Mouse (Mus musculus) liver, embryonic 16.5 days (tissue): ENCODE measurements around the gene Frmd5. TPM values are rescaled to one million over a fixed set of nuclear protein-coding genes. Genes with fewer than 3 reads are reported as not detected.
"Not testable (repeated sequence)": the region's sequence is repeated elsewhere in the genome, so short reads cannot be mapped to it uniquely, and the experiment has no call there.

ENCODE experiments used
- ATAC-seq: fragments of 200-750 bp; cut with Nextera tagmentation; 2 replicates; pipeline ENCODE4 v1.8.0; 2017; ENCODE audit warnings: low read depth, mild to moderate bottlenecking, moderate number of reproducible peaks, moderate library complexity
- H3K27ac ChIP-seq: fragments of 300-500 bp; sonication (generic); 2 replicates; pipeline ENCODE4 v1.5.1; 2014; ENCODE audit warnings: mild to moderate bottlenecking, low read length
- H3K27me3 ChIP-seq: fragments of 300-500 bp; sonication (generic); 2 replicates; pipeline ENCODE4 v1.6.1; 2014; ENCODE audit warnings: low read depth, low read length, mixed read lengths; ENCODE audit not compliant: control insufficient read depth, insufficient read depth
- H3K36me3 ChIP-seq: fragments of 300-500 bp; sonication (generic); 2 replicates; pipeline ENCODE4 v1.6.1; 2014; ENCODE audit warnings: mild to moderate bottlenecking; ENCODE audit not compliant: control insufficient read depth, insufficient read depth
- H3K4me1 ChIP-seq: fragments of 300-500 bp; sonication (generic); 2 replicates; pipeline ENCODE4 v1.6.1; 2014; ENCODE audit warnings: low read depth, low read length, mixed read lengths; ENCODE audit not compliant: control insufficient read depth
- H3K4me2 ChIP-seq: fragments of 300-500 bp; sonication (generic); 2 replicates; pipeline ENCODE4 v1.6.1; 2014; ENCODE audit warnings: low read depth, low read length, mixed read lengths
- H3K4me3 ChIP-seq: fragments of 300-500 bp; sonication (generic); 2 replicates; pipeline ENCODE4 v1.5.1; 2014; ENCODE audit warnings: low read depth, mild to moderate bottlenecking, low read length
- H3K9ac ChIP-seq: fragments of 300-500 bp; sonication (generic); 2 replicates; pipeline ENCODE4 v1.6.1; 2014; ENCODE audit warnings: low read depth, low read length
- H3K9me3 ChIP-seq: fragments of 300-500 bp; sonication (generic); replicated peaks from 2 replicates; pipeline ENCODE4 v1.6.1; 2016; ENCODE audit warnings: low read length; ENCODE audit not compliant: control insufficient read depth
- WGBS: fragments of 180-500 bp; shearing (Covaris S2); extraction: QIAGEN DNeasy Blood & Tissue Kit; methylation state at CpG from one replicate; pipeline ENCODE4 v1.1.7; 2014; ENCODE audit not compliant: insufficient replicate concordance; 5-methylcytosine and 5-hydroxymethylcytosine counted together
- polyA plus RNA-seq: library from polyadenylated mRNA; unstranded; fragments of >200 nt; fragmentation: Nextera tagmentation; extraction: Ambion mirVana; gene quantifications from 2 replicates; pipeline ENCODE4 v1.2.1, GENCODE M21; 2015

The Frmd5 gene
- polyA plus RNA-seq, 1 experiment from 2014 or later, result 0.18 TPM

- no peak overlapping the region for H3K27ac ChIP-seq
- H3K9me3 ChIP-seq, result no peaks in the 10 kb centered on the region
- no peaks in the 10 kb centered on the region for H3K36me3 ChIP-seq
- H3K9ac ChIP-seq, result no peak overlapping the region
- H3K27me3 ChIP-seq, result no peaks in the 10 kb centered on the region
- H3K4me1 ChIP-seq, result no peaks in the 10 kb centered on the region
- no peak overlapping the region for H3K4me3 ChIP-seq
- WGBS, result 54% methylated on average over 2 of the region's 2 CpGs
- no peak for ATAC-seq
- no peak overlapping the region for H3K4me2 ChIP-seq
Measured at GRCm38 (mm10) chr2:121826189-121826588, 19.3 kb upstream of the Frmd5 start.

GRCm38 (mm10) chr2:121824653-121825052 lies 17.8 kb upstream of the Frmd5 start:
- no peaks in the 10 kb centered on the region for H3K27me3 ChIP-seq
- 38% methylated on average over 5 of the region's 5 CpGs for WGBS

GRCm38 (mm10) chr2:121821787-121822186 lies 14.9 kb upstream of the Frmd5 start:
- no peak overlapping the region for H3K4me2 ChIP-seq
- H3K36me3 ChIP-seq, result no peaks in the 10 kb centered on the region
- no peak for ATAC-seq
- 69% methylated on average over 7 of the region's 7 CpGs for WGBS
- H3K4me1 ChIP-seq, result no peaks in the 10 kb centered on the region
- no peaks in the 10 kb centered on the region for H3K9me3 ChIP-seq
- H3K4me3 ChIP-seq, result no peak overlapping the region
- no peak overlapping the region for H3K9ac ChIP-seq
- H3K27me3 ChIP-seq, result no peaks in the 10 kb centered on the region
- H3K27ac ChIP-seq, result no peak overlapping the region

More at GRCm38 (mm10) chr2:121824653-121825052, 17.8 kb upstream of the Frmd5 start:
- no peak for ATAC-seq
- no peak overlapping the region for H3K4me2 ChIP-seq
- H3K9ac ChIP-seq, result no peak overlapping the region
- no peak overlapping the region for H3K4me3 ChIP-seq
- no peaks in the 10 kb centered on the region for H3K36me3 ChIP-seq
- no peaks in the 10 kb centered on the region for H3K9me3 ChIP-seq
- no peaks in the 10 kb centered on the region for H3K4me1 ChIP-seq
- no peak overlapping the region for H3K27ac ChIP-seq

GRCm38 (mm10) chr2:121810876-121811275 lies 4.0 kb upstream of the Frmd5 start:
- not testable (repeated sequence) for ATAC-seq, H3K36me3 ChIP-seq
- H3K27me3 ChIP-seq, result peaks cover 39% of the 10 kb centered on the region

GRCm38 (mm10) chr2:121809126-121809525 lies 2.2 kb upstream of the Frmd5 start:
- Histone ChIP-seq H3K27me3 (peaks cover 49% of the 10 kb centered on the region), H3K9me3 (no peaks in the 10 kb centered on the region), H3K27ac (no peak overlapping the region), H3K4me3 (no peak overlapping the region), H3K36me3 (no peaks in the 10 kb centered on the region), H3K4me1 (peaks cover 5% of the 10 kb centered on the region), H3K9ac (no peak overlapping the region), H3K4me2 (no peak overlapping the region)
- no peak for ATAC-seq
- 46% methylated on average over 3 of the region's 3 CpGs for WGBS

More at GRCm38 (mm10) chr2:121810876-121811275, 4.0 kb upstream of the Frmd5 start:
- not testable (repeated sequence) for H3K4me2 ChIP-seq, H3K9me3 ChIP-seq, H3K9ac ChIP-seq, H3K4me3 ChIP-seq, H3K4me1 ChIP-seq, H3K27ac ChIP-seq
- WGBS, result 52% methylated on average over 6 of the region's 6 CpGs

- Histone ChIP-seq H3K27me3 (peaks cover 53% of the 10 kb centered on the region), H3K9me3 (no peaks in the 10 kb centered on the region), H3K27ac (no peak overlapping the region), H3K36me3 (no peaks in the 10 kb centered on the region), H3K4me1 (peaks cover 5% of the 10 kb centered on the region), H3K4me2 (peak overlapping the region; percentile 80), H3K9ac (no peak overlapping the region), H3K4me3 (peak overlapping the region; percentile 65)
- WGBS, result under 1% methylated on average over 89 of the region's 90 CpGs
- ATAC-seq, result peak; percentile 56
Measured at GRCm38 (mm10) chr2:121806171-121806943, 530 bp downstream of the Frmd5 start.

GRCm38 (mm10) chr2:121799051-121799450 lies 7.8 kb downstream of the Frmd5 start:
- Histone ChIP-seq H3K27ac (no peak overlapping the region), H3K4me1 (no peaks in the 10 kb centered on the region), H3K9ac (no peak overlapping the region), H3K36me3 (no peaks in the 10 kb centered on the region), H3K9me3 (no peaks in the 10 kb centered on the region), H3K4me2 (no peak overlapping the region), H3K4me3 (no peak overlapping the region), H3K27me3 (peaks cover 4% of the 10 kb centered on the region)
- 64% methylated on average over 7 of the region's 7 CpGs for WGBS
- ATAC-seq, result no peak

- Histone ChIP-seq H3K4me1 (no peaks in the 10 kb centered on the region), H3K9ac (no peak overlapping the region), H3K4me3 (no peak overlapping the region), H3K36me3 (no peaks in the 10 kb centered on the region), H3K9me3 (no peaks in the 10 kb centered on the region), H3K4me2 (no peak overlapping the region), H3K27me3 (no peaks in the 10 kb centered on the region), H3K27ac (no peak overlapping the region)
- 70% methylated on average over 6 of the region's 6 CpGs for WGBS
- no peak for ATAC-seq
Measured at GRCm38 (mm10) chr2:121795995-121796394, 10.9 kb downstream of the Frmd5 start.

- ATAC-seq, result no peak
Measured at GRCm38 (mm10) chr2:121789777-121790176, 17.1 kb downstream of the Frmd5 start.

More at GRCm38 (mm10) chr2:121789777-121790176, 17.1 kb downstream of the Frmd5 start:
- no peak overlapping the region for H3K27ac ChIP-seq
- no peak overlapping the region for H3K4me3 ChIP-seq
- H3K9ac ChIP-seq, result no peak overlapping the region
- H3K27me3 ChIP-seq, result no peaks in the 10 kb centered on the region
- no peak overlapping the region for H3K4me2 ChIP-seq
- H3K36me3 ChIP-seq, result no peaks in the 10 kb centered on the region
- no peaks in the 10 kb centered on the region for H3K4me1 ChIP-seq
- no peaks in the 10 kb centered on the region for H3K9me3 ChIP-seq
